Mouse (Mus musculus): ENCODE data around the gene Ubr3.

- no peak for TF ChIP-seq CTCF (IDR thresholded peaks at IDR 0.05; ENCODE audit: borderline replicate concordance, insufficient read depth, low read length)
- no peak for TF ChIP-seq POLR2A (IDR thresholded peaks at IDR 0.05; ENCODE audit: low read depth, low read length)
These were observed 55.8 kb downstream of the Ubr3 start for GRCm38 (mm10) chr2:69952849-69953248.

All from embryonic fibroblast, embryonic 13.5 days (primary cell).